Mouse (Mus musculus): ENCODE results near the gene Phf1. TPM values are rescaled to one million over a fixed set of nuclear protein-coding genes. Genes with fewer than 3 reads are reported as not detected.

The Phf1 gene
- total RNA-seq, 2 experiments from 2014 or later = 8.2 to 11.3 TPM

- no peak for DNase-seq (ENCODE audit: low spot score)
Observed at GRCm38 (mm10) chr17:26950560-26951288, 17.9 kb downstream of the Phf1 start.

GRCm38 (mm10) chr17:26951406-26951805 is 18.6 kb downstream of the Phf1 start:
- peak; percentile 48 for DNase-seq (ENCODE audit: low spot score)

GRCm38 (mm10) chr17:26951952-26952877 is 19.4 kb downstream of the Phf1 start:
- DNase-seq (ENCODE audit: low spot score) = no peak

- no peak for DNase-seq (ENCODE audit: low spot score)
Observed at GRCm38 (mm10) chr17:26953201-26953600, 20.3 kb downstream of the Phf1 start.

- DNase-seq (ENCODE audit: low spot score) = peak; percentile 38
Observed at GRCm38 (mm10) chr17:26953726-26954125, 20.9 kb downstream of the Phf1 start.

- no peak for DNase-seq (ENCODE audit: low spot score)
Observed at GRCm38 (mm10) chr17:26956309-26956708, 23.5 kb downstream of the Phf1 start.

- no peak for DNase-seq (ENCODE audit: low spot score)
Observed at GRCm38 (mm10) chr17:26956895-26957294, 24.0 kb downstream of the Phf1 start.

GRCm38 (mm10) chr17:26957872-26958271 is 25.0 kb downstream of the Phf1 start:
- DNase-seq (ENCODE audit: low spot score) = no peak

- DNase-seq (ENCODE audit: low spot score) = no peak
Observed at GRCm38 (mm10) chr17:26958880-26959279, 26.0 kb downstream of the Phf1 start.

- DNase-seq (ENCODE audit: low spot score) = no peak
Observed at GRCm38 (mm10) chr17:26959815-26960214, 27.0 kb downstream of the Phf1 start.

GRCm38 (mm10) chr17:26961572-26962240 is 28.9 kb downstream of the Phf1 start:
- DNase-seq (ENCODE audit: low spot score) = no peak

- no peak for DNase-seq (ENCODE audit: low spot score)
Observed at GRCm38 (mm10) chr17:26966993-26967392, 34.1 kb downstream of the Phf1 start.

GRCm38 (mm10) chr17:26967477-26967876 is 34.6 kb downstream of the Phf1 start:
- DNase-seq (ENCODE audit: low spot score) = no peak

- no peak for DNase-seq (ENCODE audit: low spot score)
Observed at GRCm38 (mm10) chr17:26968200-26968611, 35.4 kb downstream of the Phf1 start.

GRCm38 (mm10) chr17:26969257-26969656 is 36.4 kb downstream of the Phf1 start:
- DNase-seq (ENCODE audit: low spot score) = no peak

- DNase-seq (ENCODE audit: low spot score) = no peak
Observed at GRCm38 (mm10) chr17:26970221-26970620, 37.4 kb downstream of the Phf1 start.

GRCm38 (mm10) chr17:26971247-26971905 is 38.5 kb downstream of the Phf1 start:
- no peak for DNase-seq (ENCODE audit: low spot score)

- no peak for DNase-seq (ENCODE audit: low spot score)
Observed at GRCm38 (mm10) chr17:26972107-26972506, 39.3 kb downstream of the Phf1 start.

- peak; percentile 96 for DNase-seq (ENCODE audit: low spot score)
Observed at GRCm38 (mm10) chr17:26972703-26973574, 40.1 kb downstream of the Phf1 start, which contains the start of gene Zbtb9. Gene Zbtb9 (plus strand): TSS chr17:26973167.

GRCm38 (mm10) chr17:26974547-26974946 is 41.7 kb downstream of the Phf1 start:
- no peak for DNase-seq (ENCODE audit: low spot score)

Data from gastrocnemius, adult 18-20 months (tissue).